Mouse (Mus musculus) kidney, postnatal 10 days (tissue): ENCODE measurements around the gene Pwwp2b.

Experiments
- DNase-seq: peaks from one replicate; pipeline ENCODE4 v3.0.0; 2021; ENCODE audit warnings: mixed read lengths

Pwwp2b gene

GRCm38 (mm10) chr7:139224725-139225124, 23.6 kb upstream of the Pwwp2b start:
- DNase-seq, result peak; percentile 72

DNA sequence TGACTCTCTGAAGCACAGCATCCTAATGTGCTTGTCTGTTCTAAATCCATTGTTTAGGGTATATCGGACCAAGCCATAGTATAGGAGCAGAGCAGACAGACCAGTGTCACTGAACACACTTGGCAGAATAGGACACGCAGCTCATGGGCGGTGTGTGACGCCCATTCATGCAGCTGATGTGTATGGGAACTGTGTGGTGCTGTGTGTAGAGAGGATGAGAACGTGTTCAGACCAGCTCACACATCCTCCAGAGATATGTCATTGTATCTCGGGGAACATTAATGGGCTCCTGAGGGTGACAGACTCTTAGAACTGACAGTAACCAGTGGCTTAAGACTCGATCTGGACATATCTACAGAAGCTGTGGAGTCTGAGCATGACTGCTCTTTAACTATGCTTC, 21.9 kb upstream of the Pwwp2b start:
- DNase-seq, result peak; percentile 3

DNA sequence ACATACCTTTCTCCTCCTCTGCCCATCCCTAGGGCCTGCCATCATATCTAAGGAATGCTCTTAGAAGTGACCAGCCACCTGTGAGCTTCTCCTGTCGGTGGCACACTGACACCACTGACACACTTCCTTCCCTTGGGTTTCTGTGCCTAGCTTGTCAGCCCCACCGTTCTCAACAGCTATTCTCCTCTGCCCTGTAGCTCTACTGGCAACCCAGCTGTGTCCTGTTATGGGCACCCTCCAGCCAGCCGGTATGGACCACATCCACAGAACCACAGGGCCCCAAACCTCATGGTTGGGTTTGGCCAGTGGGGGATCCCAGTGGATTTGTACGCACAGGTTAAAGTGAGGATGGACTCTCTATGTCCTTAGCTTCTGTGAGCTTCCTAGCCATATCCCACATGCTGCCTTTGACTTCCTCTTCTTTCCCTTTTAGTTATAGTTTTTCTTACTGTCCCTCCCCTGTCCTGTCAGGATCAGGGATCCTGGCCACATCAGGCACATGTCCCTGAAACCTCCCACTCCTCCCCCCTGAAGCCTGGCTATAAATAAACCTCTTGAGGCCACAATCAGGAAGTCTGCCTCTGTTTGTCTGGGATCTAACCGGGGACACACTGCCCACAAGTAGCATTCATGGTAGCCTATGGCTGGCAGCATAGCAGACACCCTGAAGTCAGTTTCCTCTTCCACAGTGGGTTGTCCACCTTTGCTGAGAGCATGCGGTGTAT, 19.7 kb upstream of the Pwwp2b start:
- no peak for DNase-seq

GRCm38 (mm10) chr7:139229837-139230236, 18.4 kb upstream of the Pwwp2b start:
- DNase-seq, result no peak

- DNase-seq, result no peak
These were observed 18.0 kb upstream of the Pwwp2b start for GRCm38 (mm10) chr7:139230241-139230640.

- peak; percentile 93 for DNase-seq
These were observed 14.6 kb upstream of the Pwwp2b start for GRCm38 (mm10) chr7:139233714-139234113.

GRCm38 (mm10) chr7:139234426-139235188, 13.7 kb upstream of the Pwwp2b start:
- peak; percentile 82 for DNase-seq

- no peak for DNase-seq
These were observed 12.5 kb upstream of the Pwwp2b start for GRCm38 (mm10) chr7:139235651-139236358.

- DNase-seq, result no peak
These were observed 8.8 kb upstream of the Pwwp2b start for GRCm38 (mm10) chr7:139239432-139239831.

GRCm38 (mm10) chr7:139246086-139246485, 2.2 kb upstream of the Pwwp2b start:
- DNase-seq, result no peak

DNA sequence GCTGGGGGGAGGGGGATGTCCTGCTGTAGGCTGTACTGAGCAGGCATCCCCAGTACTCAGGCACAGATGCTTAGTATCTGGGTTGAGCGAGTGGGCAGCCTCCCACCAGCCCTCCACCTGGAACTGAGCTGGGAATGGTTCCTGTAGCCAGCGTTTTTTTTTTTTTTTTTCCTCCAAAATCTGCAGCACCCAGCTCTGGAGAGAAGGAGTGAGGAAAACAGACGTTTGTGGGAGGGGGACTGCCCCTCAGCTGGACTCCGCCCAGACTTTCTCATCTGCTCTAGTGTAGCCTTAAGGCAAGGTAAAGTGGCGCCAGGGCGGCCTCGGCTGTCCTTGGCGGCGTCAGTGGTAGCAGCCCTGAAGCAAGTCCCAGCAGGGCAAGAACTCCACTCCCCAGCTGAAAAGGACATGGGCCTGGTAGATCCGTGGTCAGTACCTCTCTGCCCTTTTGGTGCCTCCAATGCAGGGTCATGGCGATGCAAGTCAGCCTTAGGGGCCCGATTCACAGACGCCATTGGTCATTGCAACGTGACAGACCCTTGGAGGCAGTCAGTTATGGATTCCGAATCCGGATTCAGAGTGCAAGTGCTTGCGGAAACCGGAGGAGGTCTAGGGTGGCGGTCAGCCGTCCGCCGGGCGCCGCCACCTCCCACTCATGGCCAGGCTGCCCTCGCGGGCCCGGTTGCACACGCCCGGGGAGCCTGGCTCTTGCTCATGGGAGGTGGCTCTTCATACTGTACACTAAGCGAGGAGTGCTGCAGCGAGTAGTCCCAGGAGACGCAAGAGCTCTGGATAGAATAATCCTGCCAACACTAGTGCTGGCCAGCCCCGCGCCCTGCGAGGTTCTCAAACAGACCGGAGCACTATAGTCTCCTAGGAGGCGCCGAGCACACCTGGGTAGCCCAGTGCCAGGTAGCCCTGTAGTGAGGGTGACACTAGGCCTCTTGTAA, 1.1 kb upstream of the Pwwp2b start:
- peak; percentile 70 for DNase-seq

DNA sequence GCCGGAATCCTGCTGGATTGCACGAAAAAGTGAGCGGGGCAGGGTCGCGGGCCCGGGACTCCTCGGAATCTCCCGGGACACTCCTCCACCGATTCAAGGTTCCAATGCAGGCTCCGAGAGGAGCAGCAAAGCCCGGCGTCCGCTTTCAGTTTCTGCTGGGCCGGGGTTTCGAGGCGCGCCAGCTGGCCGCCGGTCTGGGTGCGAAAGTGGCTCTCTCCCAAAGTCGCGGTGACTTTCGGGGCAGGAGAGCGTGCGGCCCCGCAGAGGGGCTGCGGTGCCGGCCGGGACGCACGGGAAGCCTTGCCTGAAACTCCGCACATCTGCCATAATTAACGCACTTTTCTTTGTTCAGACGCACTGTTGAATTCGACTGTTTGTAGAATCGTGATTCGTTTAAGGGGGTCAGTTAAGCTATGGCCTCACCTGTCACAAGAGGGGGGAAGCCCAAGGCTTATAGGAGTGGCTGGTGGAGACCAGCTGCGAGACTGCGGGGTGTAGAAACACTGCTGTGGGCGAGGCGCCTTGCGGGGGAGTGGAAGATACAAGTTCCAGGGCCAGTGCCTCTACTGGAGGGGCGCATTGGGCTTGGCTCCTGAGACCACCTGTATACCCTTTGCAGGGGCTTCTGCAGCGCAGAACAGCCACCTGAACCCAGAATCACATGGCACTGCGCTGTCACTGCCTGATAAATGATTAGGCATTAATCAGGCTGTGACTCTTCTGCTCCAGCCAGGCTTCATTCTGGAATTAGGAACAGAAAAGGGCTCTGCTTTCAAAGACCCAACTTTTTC, 528 bp downstream of the Pwwp2b start:
- peak; percentile 50 for DNase-seq

DNA sequence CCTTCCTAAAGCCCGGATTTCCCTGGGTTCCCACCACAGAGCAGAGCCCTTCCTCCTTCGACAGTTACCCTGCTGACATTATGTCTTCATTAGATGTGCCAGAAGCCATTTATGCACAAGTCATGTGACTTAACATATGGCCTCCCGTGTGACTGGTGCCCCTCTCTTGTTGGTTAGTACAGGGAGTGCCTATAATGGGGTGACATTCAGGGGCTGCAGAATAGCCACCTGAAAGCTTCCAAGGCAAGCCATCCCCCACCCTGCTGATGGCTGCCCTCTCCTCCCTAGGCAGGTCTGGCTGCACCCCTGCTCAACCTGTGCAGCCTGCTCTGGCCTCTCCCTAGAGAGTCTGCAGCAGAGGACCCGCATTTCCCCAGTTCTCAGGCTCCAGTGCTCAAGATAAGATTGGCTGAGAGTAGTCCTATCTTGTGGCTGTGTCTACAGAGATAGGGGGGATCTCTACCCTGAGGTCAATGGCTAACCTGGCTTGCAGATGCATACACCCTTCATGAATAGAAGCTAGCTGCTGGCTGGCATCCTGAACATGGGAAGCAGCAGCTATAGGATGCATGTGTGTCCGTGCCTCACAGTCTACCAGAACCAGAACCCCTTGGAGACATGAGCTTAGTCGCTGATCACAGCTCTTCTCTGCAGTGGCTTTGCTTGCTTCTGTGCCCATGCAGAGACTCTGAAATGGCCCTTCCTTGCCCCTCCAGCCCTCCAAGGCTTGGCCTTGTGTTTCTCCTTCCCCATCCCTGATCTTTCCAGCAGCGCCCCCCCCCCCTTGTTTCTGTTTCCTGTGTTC, 1.3 kb downstream of the Pwwp2b start:
- no peak for DNase-seq

DNA sequence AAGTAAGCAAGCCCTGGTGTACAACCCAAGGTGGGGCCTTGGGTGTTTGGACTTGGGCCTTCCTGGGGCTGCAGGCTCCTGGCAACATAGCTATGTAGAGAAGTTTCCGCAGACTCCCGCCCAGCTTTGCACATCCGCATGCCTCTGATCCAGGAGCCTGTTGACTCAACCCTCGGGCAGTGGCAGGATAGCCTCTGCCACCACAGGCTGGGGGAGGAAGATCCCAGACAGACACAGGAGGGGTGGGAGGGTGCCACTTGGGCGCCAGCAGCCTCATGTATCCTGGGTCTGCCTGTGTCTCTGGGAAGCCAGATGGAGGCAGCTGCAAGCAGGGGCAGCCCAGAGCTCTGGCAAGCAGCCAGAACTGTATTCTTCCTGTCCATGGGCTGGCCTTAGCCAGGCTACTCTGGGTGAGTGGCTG, 3.6 kb downstream of the Pwwp2b start:
- DNase-seq, result peak; percentile 90

- DNase-seq, result no peak
These were observed 4.3 kb downstream of the Pwwp2b start for GRCm38 (mm10) chr7:139252566-139252965.

- peak; percentile 42 for DNase-seq
These were observed 4.7 kb downstream of the Pwwp2b start for GRCm38 (mm10) chr7:139252986-139253385.

GRCm38 (mm10) chr7:139253462-139253861, 5.2 kb downstream of the Pwwp2b start:
- no peak for DNase-seq

GRCm38 (mm10) chr7:139254626-139255025, 6.3 kb downstream of the Pwwp2b start:
- DNase-seq, result no peak

GRCm38 (mm10) chr7:139257752-139258542, 9.7 kb downstream of the Pwwp2b start:
- DNase-seq, result peak; percentile 76

- DNase-seq, result no peak
These were observed 16.1 kb downstream of the Pwwp2b start for GRCm38 (mm10) chr7:139264337-139264736.
